Mouse (Mus musculus) kidney, embryonic 14.5 days (tissue): ENCODE data around the gene Myl12a. TPM values are rescaled to one million over a fixed set of nuclear protein-coding genes. Genes with fewer than 3 reads are reported as not detected.

ENCODE experiments used
- ATAC-seq: fragments of 200-750 bp; cut with Nextera tagmentation; 2 replicates; pipeline ENCODE4 v1.8.0; 2017; ENCODE audit warnings: moderate number of reproducible peaks, mild to moderate bottlenecking, moderate TSS enrichment, moderate library complexity; ENCODE audit not compliant: low FRiP score, low TSS enrichment
- H3K27ac ChIP-seq: fragments of 300-500 bp; sonication (generic); 2 replicates; pipeline ENCODE4 v1.5.1; 2014; ENCODE audit warnings: low read depth, mild to moderate bottlenecking, low read length, moderate library complexity, mixed read lengths
- H3K27me3 ChIP-seq: fragments of 300-500 bp; sonication (generic); 2 replicates; pipeline ENCODE4 v1.6.1; 2014; ENCODE audit warnings: mild to moderate bottlenecking, low read length; ENCODE audit not compliant: control insufficient read depth, insufficient read depth
- H3K36me3 ChIP-seq: fragments of 300-500 bp; sonication (generic); 2 replicates; pipeline ENCODE4 v1.6.1; 2014; ENCODE audit warnings: low read length, mixed read lengths; ENCODE audit not compliant: control insufficient read depth, insufficient read depth
- H3K4me1 ChIP-seq: fragments of 300-500 bp; sonication (generic); 2 replicates; pipeline ENCODE4 v1.6.1; 2014; ENCODE audit warnings: low read length, mixed read lengths; ENCODE audit not compliant: control insufficient read depth, insufficient read depth
- H3K4me2 ChIP-seq: fragments of 300-500 bp; sonication (generic); replicated peaks from 2 replicates; pipeline ENCODE4 v1.6.1; 2014; ENCODE audit warnings: low read depth, mild to moderate bottlenecking, low read length
- H3K4me3 ChIP-seq: fragments of 300-500 bp; sonication (generic); 2 replicates; pipeline ENCODE4 v1.5.1; 2014; ENCODE audit warnings: mild to moderate bottlenecking, low read length
- H3K9ac ChIP-seq: fragments of 300-500 bp; sonication (generic); 2 replicates; pipeline ENCODE4 v1.6.1; 2014; ENCODE audit warnings: low read depth, mild to moderate bottlenecking, low read length, moderate library complexity
- H3K9me3 ChIP-seq: fragments of 300-500 bp; sonication (generic); 2 replicates; pipeline ENCODE4 v1.6.1; 2016; ENCODE audit warnings: low read length; ENCODE audit not compliant: control insufficient read depth
- WGBS: fragments of 180-500 bp; shearing (Covaris S2); extraction: QIAGEN DNeasy Blood & Tissue Kit; methylation state at CpG from one replicate; pipeline ENCODE4 v1.1.7; 2014; 5-methylcytosine and 5-hydroxymethylcytosine counted together
- polyA plus RNA-seq: library from polyadenylated mRNA; unstranded; fragments of >200 nt; fragmentation: Nextera tagmentation; extraction: Ambion mirVana; gene quantifications from 2 replicates; pipeline ENCODE4 v1.2.1, GENCODE M21; 2014

Myl12a gene
- polyA plus RNA-seq, 1 experiment from 2014 or later: 648 TPM

GRCm38 (mm10) chr17:70998400-70998975, 4.2 kb downstream of the Myl12a start:
- no peak overlapping the region for H3K27ac ChIP-seq
- no peak overlapping the region for H3K4me3 ChIP-seq
- H3K4me1 ChIP-seq: peaks cover 37% of the 10 kb centered on the region
- H3K36me3 ChIP-seq: peaks cover 30% of the 10 kb centered on the region
- H3K9ac ChIP-seq: no peak overlapping the region
- 84% methylated on average over 9 of the region's 9 CpGs for WGBS
- no peaks in the 10 kb centered on the region for H3K9me3 ChIP-seq
- H3K4me2 ChIP-seq: no peak overlapping the region
- no peaks in the 10 kb centered on the region for H3K27me3 ChIP-seq
- no peak for ATAC-seq

GRCm38 (mm10) chr17:70997836-70998235, 4.8 kb downstream of the Myl12a start:
- Histone ChIP-seq H3K4me2 (no peak overlapping the region), H3K4me3 (no peak overlapping the region), H3K36me3 (peaks cover 33% of the 10 kb centered on the region), H3K27ac (no peak overlapping the region), H3K4me1 (peaks cover 33% of the 10 kb centered on the region), H3K27me3 (no peaks in the 10 kb centered on the region), H3K9me3 (no peaks in the 10 kb centered on the region), H3K9ac (no peak overlapping the region)
- 73% methylated on average over 6 of the region's 6 CpGs for WGBS
- ATAC-seq: no peak

GRCm38 (mm10) chr17:70995551-70995950, 7.1 kb downstream of the Myl12a start:
- H3K4me3 ChIP-seq: no peak overlapping the region
- H3K4me1 ChIP-seq: peaks cover 39% of the 10 kb centered on the region
- peaks cover 45% of the 10 kb centered on the region for H3K36me3 ChIP-seq
- no peak for ATAC-seq
- H3K9me3 ChIP-seq: no peaks in the 10 kb centered on the region
- no peak overlapping the region for H3K9ac ChIP-seq
- no peak overlapping the region for H3K4me2 ChIP-seq
- H3K27me3 ChIP-seq: no peaks in the 10 kb centered on the region
- H3K27ac ChIP-seq: no peak overlapping the region
- WGBS: 90% methylated on average over 6 of the region's 6 CpGs

DNA sequence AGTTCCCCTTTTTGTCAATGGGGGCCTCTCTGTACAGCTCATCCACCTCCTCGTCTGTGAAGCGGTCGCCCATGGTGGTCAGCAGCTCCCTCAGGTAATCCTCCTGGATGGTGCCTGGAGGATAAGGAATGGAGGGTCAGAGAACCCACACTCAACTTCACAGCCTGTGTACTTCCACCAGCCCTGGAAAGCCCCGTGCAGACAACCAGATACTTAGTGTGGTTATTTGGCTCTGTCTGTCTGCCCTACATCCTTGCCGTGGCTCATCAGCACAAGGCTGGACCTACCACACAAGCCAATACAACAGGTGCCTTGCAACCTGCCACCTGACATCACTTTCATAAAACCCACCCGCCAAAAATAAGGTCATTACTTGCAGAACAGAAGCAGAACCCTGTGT, 8.0 kb downstream of the Myl12a start:
- Histone ChIP-seq H3K9ac (no peak overlapping the region), H3K9me3 (no peaks in the 10 kb centered on the region), H3K27ac (no peak overlapping the region), H3K4me3 (no peak overlapping the region), H3K27me3 (no peaks in the 10 kb centered on the region), H3K4me2 (no peak overlapping the region), H3K36me3 (peaks cover 45% of the 10 kb centered on the region), H3K4me1 (peaks cover 31% of the 10 kb centered on the region)
- no peak for ATAC-seq
- 93% methylated on average over 6 of the region's 6 CpGs for WGBS

DNA sequence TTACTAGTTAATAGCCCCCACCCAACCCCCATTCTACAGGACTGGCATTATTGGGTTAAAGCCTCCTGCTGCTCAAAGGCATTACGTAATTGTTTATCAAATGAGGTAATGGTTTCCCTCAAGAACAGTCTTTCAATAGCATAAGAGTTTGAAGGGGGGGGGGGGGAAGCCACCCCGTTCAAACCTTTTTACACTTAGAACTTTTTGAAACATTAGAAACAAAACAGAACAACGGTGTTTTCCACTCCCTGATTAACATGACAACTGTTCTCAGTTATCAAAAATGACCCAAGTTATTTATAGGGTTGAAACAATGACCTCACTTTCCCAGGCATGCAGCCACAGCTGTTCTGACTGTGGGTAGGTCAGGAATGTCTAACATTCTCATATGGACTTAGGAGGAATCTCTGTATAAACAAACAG, 9.3 kb downstream of the Myl12a start:
- Histone ChIP-seq H3K4me3 (no peak overlapping the region), H3K27me3 (no peaks in the 10 kb centered on the region), H3K36me3 (peaks cover 45% of the 10 kb centered on the region), H3K4me2 (no peak overlapping the region), H3K9me3 (no peaks in the 10 kb centered on the region), H3K4me1 (peaks cover 38% of the 10 kb centered on the region), H3K9ac (no peak overlapping the region), H3K27ac (no peak overlapping the region)
- 56% methylated on average over 3 of the region's 3 CpGs for WGBS
- no peak for ATAC-seq

DNA sequence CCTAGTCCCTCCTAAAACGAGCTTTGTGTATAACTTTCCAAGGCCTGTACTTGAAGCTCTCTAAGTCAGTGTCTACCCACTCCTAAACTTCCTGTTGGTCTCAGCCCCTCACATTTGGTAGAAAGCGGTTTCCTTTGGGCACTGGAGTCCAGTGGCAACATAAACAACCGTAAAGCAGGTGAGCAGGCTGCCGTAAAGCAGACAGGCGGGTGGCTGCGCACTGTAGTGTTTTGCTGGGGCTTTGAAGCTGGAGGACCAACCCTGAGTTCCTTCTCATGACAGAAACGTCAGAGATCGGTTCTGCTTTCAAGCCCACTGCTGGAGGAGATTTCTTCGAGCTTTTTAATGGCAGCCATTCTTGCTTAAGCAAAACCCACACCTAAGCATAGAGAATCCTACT, 10.0 kb downstream of the Myl12a start:
- Histone ChIP-seq H3K9ac (no peak overlapping the region), H3K9me3 (no peaks in the 10 kb centered on the region), H3K4me3 (no peak overlapping the region), H3K4me2 (no peak overlapping the region), H3K36me3 (peaks cover 48% of the 10 kb centered on the region), H3K27me3 (no peaks in the 10 kb centered on the region), H3K4me1 (peaks cover 35% of the 10 kb centered on the region), H3K27ac (no peak overlapping the region)
- 75% methylated on average over 9 of the region's 9 CpGs for whole genome bisulfite sequencing
- ATAC-seq: no peak

DNA sequence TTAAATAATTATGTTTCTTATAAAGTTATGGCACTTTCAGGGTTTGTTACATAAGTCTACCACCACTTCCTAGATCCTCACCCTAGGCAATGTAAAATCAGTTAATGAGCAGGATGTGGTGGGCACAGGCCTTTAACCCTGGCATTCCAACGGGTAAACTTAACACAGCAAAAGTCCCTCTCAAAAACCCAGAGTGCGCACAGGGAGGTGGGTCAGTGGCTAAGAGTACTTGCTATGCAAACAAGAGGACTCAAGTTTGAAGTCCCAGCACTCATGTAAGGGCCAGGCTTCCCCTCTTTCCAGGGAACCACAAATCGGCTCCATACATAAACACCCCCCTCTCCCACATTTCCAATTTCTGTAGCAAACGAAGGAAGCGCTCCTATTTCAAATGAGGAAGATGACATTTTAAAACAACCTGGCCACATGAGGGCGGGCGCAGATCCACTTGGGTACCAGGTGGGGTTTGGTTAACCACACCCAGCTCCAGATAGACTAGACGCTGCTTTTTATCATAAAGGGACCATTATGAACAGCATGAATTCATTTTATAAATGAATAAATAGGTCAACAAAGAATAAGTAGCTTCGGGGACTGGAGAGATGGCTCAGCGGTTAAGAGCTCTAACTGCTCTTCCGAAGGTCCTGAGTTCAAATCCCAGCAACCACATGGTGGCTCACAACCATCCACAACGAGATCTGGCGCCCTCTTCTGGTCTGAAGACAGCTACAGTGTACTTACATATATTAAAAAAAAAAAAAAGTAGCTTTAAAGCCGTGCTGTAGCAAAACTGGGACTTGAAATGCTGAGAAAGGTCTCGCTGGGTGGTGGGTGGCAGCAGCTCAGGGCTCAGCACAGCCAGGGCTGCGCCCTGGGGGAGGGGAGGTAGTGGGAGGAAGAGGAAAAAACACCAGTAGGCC, 10.7 kb downstream of the Myl12a start:
- Histone ChIP-seq H3K4me1 (peaks cover 35% of the 10 kb centered on the region), H3K4me2 (no peak overlapping the region; the same call in 1 of the 2 replicates)

GRCm38 (mm10) chr17:70990403-70991303, 12.0 kb downstream of the Myl12a start:
- WGBS: 1% methylated on average over 63 of the region's 70 CpGs
- peak overlapping the region; percentile 91 for H3K4me3 ChIP-seq
- H3K4me2 ChIP-seq: peak overlapping the region; percentile 79
- H3K36me3 ChIP-seq: peaks cover 43% of the 10 kb centered on the region
- peak; percentile 89 for ATAC-seq
- no peaks in the 10 kb centered on the region for H3K27me3 ChIP-seq
- H3K4me1 ChIP-seq: peaks cover 35% of the 10 kb centered on the region
- peak overlapping the region; percentile 97 for H3K27ac ChIP-seq
- peak overlapping the region; percentile 91 for H3K9ac ChIP-seq
- no peaks in the 10 kb centered on the region for H3K9me3 ChIP-seq

More for the DNA sequence above, 10.7 kb downstream of the Myl12a start:
- Histone ChIP-seq H3K9me3 (no peaks in the 10 kb centered on the region), H3K27ac (peak overlapping the region; percentile 97; the same call in 1 of the 2 replicates), H3K36me3 (peaks cover 48% of the 10 kb centered on the region), H3K9ac (peak overlapping the region; percentile 91; the same call in 1 of the 2 replicates), H3K27me3 (no peaks in the 10 kb centered on the region), H3K4me3 (no peak overlapping the region)
- ATAC-seq: no peak
- 84% methylated on average over 16 of the region's 16 CpGs for WGBS
